ENCODE assay signal across 13 mouse cellular contexts in the genomic region with DNA sequence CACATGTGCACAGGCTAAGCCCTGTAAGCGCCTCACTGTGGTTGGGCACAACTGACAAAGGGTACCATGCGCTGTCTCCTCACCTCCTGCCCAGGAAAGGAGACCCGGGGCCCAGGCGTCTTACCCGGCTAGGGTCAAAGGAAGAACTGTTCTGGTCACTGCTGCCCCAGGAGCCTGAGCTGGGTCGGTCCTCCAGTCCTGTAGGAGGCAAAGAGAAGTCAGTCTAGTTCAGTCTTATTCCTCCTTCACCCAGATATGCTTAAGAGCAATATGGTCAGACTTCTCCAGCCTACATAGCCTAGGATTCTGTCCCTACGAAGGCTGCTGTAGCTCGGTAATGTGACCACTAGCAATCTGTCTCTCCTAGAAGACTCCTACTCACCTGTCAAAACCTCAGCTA. TPM values are rescaled to one million over a fixed set of nuclear protein-coding genes. Genes with fewer than 3 reads are reported as not detected.
A peak's percentile ranks its signal among the peaks of the same experiment; 100 is the strongest.
DNase-seq lines count a peak whose midpoint lies in the region; ATAC-seq and TF ChIP-seq lines count a peak whose summit lies in the region.
"Had no signal": no experiment of that assay in that cellular context is flagged by ENCODE, and none has a peak within 500 bp of the region (broad histone marks: within the 10 kb centered on the region; RNA-seq: fewer than 3 reads in every experiment).

No protein-coding gene starts in this region.

- no peak overlapping the region for H3K4me2 ChIP-seq in midbrain, embryonic 13.5 days (replicated peaks)
- H3K4me2 ChIP-seq in midbrain, postnatal 0 days (ENCODE audit: low read depth, low read length, poor library complexity, severe bottlenecking), result no peak overlapping the region
- H3K4me2 ChIP-seq in intestine, embryonic 15.5 days (replicated peaks), result peak overlapping the region; percentile 26; the same call in 1 of the 2 replicates
- H3K4me2 ChIP-seq in midbrain, embryonic 15.5 days, result no peak overlapping the region
- H3K4me2 ChIP-seq: embryonic facial prominence, embryonic 15.5 days had no signal

- TF ChIP-seq CTCF in gastrocnemius, adult 2 months (IDR thresholded peaks at IDR 0.05), result no peak
- no peak for TF ChIP-seq CTCF in midbrain, postnatal 0 days (IDR thresholded peaks at IDR 0.05)

- H3K9me3 ChIP-seq in midbrain, embryonic 13.5 days, result no peaks in the 10 kb centered on the region
- no peaks in the 10 kb centered on the region for H3K9me3 ChIP-seq in midbrain, postnatal 0 days (ENCODE audit: low read length)
- H3K9me3 ChIP-seq in intestine, embryonic 15.5 days, result no peaks in the 10 kb centered on the region
- H3K9me3 ChIP-seq in midbrain, embryonic 15.5 days, result no peaks in the 10 kb centered on the region

- H3K36me3 ChIP-seq in midbrain, embryonic 13.5 days, result peaks cover 95% of the 10 kb centered on the region
- H3K36me3 ChIP-seq in midbrain, postnatal 0 days (ENCODE audit: insufficient read depth, low read length), result peaks cover 59% of the 10 kb centered on the region
- H3K36me3 ChIP-seq in intestine, embryonic 15.5 days, result peaks cover 69% of the 10 kb centered on the region
- H3K36me3 ChIP-seq in midbrain, embryonic 15.5 days (replicated peaks), result peaks cover 65% of the 10 kb centered on the region

- no peak for ATAC-seq in midbrain, embryonic 13.5 days
- ATAC-seq in midbrain, postnatal 0 days (ENCODE audit: low FRiP score), result no peak
- ATAC-seq in intestine, embryonic 15.5 days, result no peak
- no peak for ATAC-seq in midbrain, embryonic 15.5 days (replicated peaks)

- H3K9ac ChIP-seq in midbrain, embryonic 13.5 days (replicated peaks), result no peak overlapping the region
- no peak overlapping the region for H3K9ac ChIP-seq in midbrain, postnatal 0 days (replicated peaks; ENCODE audit: low read length, poor library complexity, severe bottlenecking)
- H3K9ac ChIP-seq in intestine, embryonic 15.5 days, result 0 out of 2 replicates have a peak overlapping the region, but pooled peaks have one; percentile 5
- H3K9ac ChIP-seq in midbrain, embryonic 15.5 days, result no peak overlapping the region
- H3K9ac ChIP-seq: embryonic facial prominence, embryonic 15.5 days had no signal

- H3K4me1 ChIP-seq in midbrain, embryonic 13.5 days (replicated peaks), result peaks cover 45% of the 10 kb centered on the region
- no peaks in the 10 kb centered on the region; the same call in 1 of the 2 replicates for H3K4me1 ChIP-seq in midbrain, postnatal 0 days (ENCODE audit: insufficient read depth, low read length)
- peaks cover 52% of the 10 kb centered on the region for H3K4me1 ChIP-seq in intestine, embryonic 15.5 days (replicated peaks)
- H3K4me1 ChIP-seq in midbrain, embryonic 15.5 days, result peaks cover 35% of the 10 kb centered on the region

- DNase-seq in gastrocnemius, adult 2 months, result no peak
- DNase-seq in gastrocnemius, postnatal 4 days (ENCODE audit: low spot score in 2 of 2), result no peak
- DNase-seq in midbrain, postnatal 0 days (ENCODE audit: low spot score), result no peak
- DNase-seq in kidney, postnatal 14 days, result no peak
- DNase-seq in thymus, postnatal 36 days, result no peak
- DNase-seq: heart, adult 11 months; kidney, adult 8-10 months; thymus, postnatal 14 days had no signal

- intact Hi-C loops in gastrocnemius, adult 2 months (cut with DNase I), result no loop called here

- H3K4me3 ChIP-seq in gastrocnemius, adult 2 months, result no peak overlapping the region
- H3K4me3 ChIP-seq in midbrain, embryonic 13.5 days (replicated peaks), result no peak overlapping the region
- no peak overlapping the region for H3K4me3 ChIP-seq in midbrain, postnatal 0 days (ENCODE audit: low read depth, low read length)
- no peak overlapping the region for H3K4me3 ChIP-seq in intestine, embryonic 15.5 days (replicated peaks)
- H3K4me3 ChIP-seq in midbrain, embryonic 15.5 days, result no peak overlapping the region
- H3K4me3 ChIP-seq: embryonic facial prominence, embryonic 15.5 days had no signal

- H3K27me3 ChIP-seq in midbrain, embryonic 13.5 days, result no peaks in the 10 kb centered on the region
- H3K27me3 ChIP-seq in midbrain, postnatal 0 days (ENCODE audit: insufficient read depth, low read length), result no peaks in the 10 kb centered on the region
- no peaks in the 10 kb centered on the region for H3K27me3 ChIP-seq in intestine, embryonic 15.5 days (replicated peaks)
- no peaks in the 10 kb centered on the region for H3K27me3 ChIP-seq in midbrain, embryonic 15.5 days (replicated peaks)
- H3K27me3 ChIP-seq: embryonic facial prominence, embryonic 15.5 days had no signal

- H3K27ac ChIP-seq in gastrocnemius, adult 2 months, result peak overlapping the region; percentile 63
- peak overlapping the region; percentile 67 for H3K27ac ChIP-seq in midbrain, embryonic 13.5 days
- H3K27ac ChIP-seq in midbrain, postnatal 0 days (ENCODE audit: low read depth, low read length), result no peak overlapping the region
- H3K27ac ChIP-seq in intestine, embryonic 15.5 days, result peak overlapping the region; percentile 48; the same call in 1 of the 2 replicates
- peak overlapping the region; percentile 68; the same call in 1 of the 2 replicates for H3K27ac ChIP-seq in midbrain, embryonic 15.5 days
- H3K27ac ChIP-seq: embryonic facial prominence, embryonic 15.5 days; macrophage had no signal

- WGBS in midbrain, embryonic 13.5 days, result 93% methylated on average over 8 of the region's 8 CpGs
- whole genome bisulfite sequencing in midbrain, postnatal 0 days, result 95% methylated on average over 8 of the region's 8 CpGs
- WGBS in intestine, embryonic 15.5 days, result 91% methylated on average over 8 of the region's 8 CpGs
- WGBS in midbrain, embryonic 15.5 days, result 93% methylated on average over 8 of the region's 8 CpGs

RNA-seq across cellular contexts. Expression of gene Tcf3, which starts 12.2 kb away (rescaled TPM):
- 10 to 100 TPM; 11.1 to 12.0 TPM for total RNA-seq in gastrocnemius, adult 2 months (2021)
- 10 to 100 TPM; 66.4 to 67.5 TPM for total RNA-seq in gastrocnemius, postnatal 4 days (2021)
- polyA plus RNA-seq in midbrain, embryonic 13.5 days (2015; fragmentation: Nextera tagmentation; extraction: Ambion mirVana), result 67.7 and 82.3 TPM in 2 replicates
- total RNA-seq in midbrain, postnatal 0 days (2014; rRNA removed), result 69.6 and 91.1 TPM in 2 replicates
- 24.8 and 25.1 TPM in 2 replicates for polyA plus RNA-seq in midbrain, postnatal 0 days (2015; fragmentation: Nextera tagmentation; extraction: Ambion mirVana)
- polyA plus RNA-seq in intestine, embryonic 15.5 days (2015; fragmentation: Nextera tagmentation; extraction: Ambion mirVana), result 91.7 and 94.2 TPM in 2 replicates
- polyA plus RNA-seq in midbrain, embryonic 15.5 days (2015; fragmentation: Nextera tagmentation; extraction: Ambion mirVana), result 44.9 and 55.8 TPM in 2 replicates

RNA-seq across cellular contexts. Expression of gene Uqcr11, which starts 14.6 kb away (rescaled TPM):
- total RNA-seq in gastrocnemius, adult 2 months (2021), result 1,000 to 10,000 TPM in 1 of 2 experiments, 100 to 1,000 TPM in 1; 776 to 1,068 TPM
- 100 to 1,000 TPM; 640 to 657 TPM for total RNA-seq in gastrocnemius, postnatal 4 days (2021)
- 518 and 572 TPM in 2 replicates for polyA plus RNA-seq in midbrain, embryonic 13.5 days (2015; fragmentation: Nextera tagmentation; extraction: Ambion mirVana)
- 295 and 379 TPM in 2 replicates for total RNA-seq in midbrain, postnatal 0 days (2014; rRNA removed)
- 638 and 795 TPM in 2 replicates for polyA plus RNA-seq in midbrain, postnatal 0 days (2015; fragmentation: Nextera tagmentation; extraction: Ambion mirVana)
- 890 and 1,161 TPM in 2 replicates for polyA plus RNA-seq in intestine, embryonic 15.5 days (2015; fragmentation: Nextera tagmentation; extraction: Ambion mirVana)
- polyA plus RNA-seq in midbrain, embryonic 15.5 days (2015; fragmentation: Nextera tagmentation; extraction: Ambion mirVana), result 581 and 629 TPM in 2 replicates

RNA-seq across cellular contexts. Expression of gene Mbd3, which starts 21.9 kb away (rescaled TPM):
- total RNA-seq in gastrocnemius, adult 2 months (2021), result 100 to 1,000 TPM; 105 to 116 TPM
- total RNA-seq in gastrocnemius, postnatal 4 days (2021), result 100 to 1,000 TPM; 139 to 140 TPM
- polyA plus RNA-seq in midbrain, embryonic 13.5 days (2015; fragmentation: Nextera tagmentation; extraction: Ambion mirVana), result 243 and 257 TPM in 2 replicates
- 30.4 and 47.0 TPM in 2 replicates for total RNA-seq in midbrain, postnatal 0 days (2014; rRNA removed)
- 154 and 157 TPM in 2 replicates for polyA plus RNA-seq in midbrain, postnatal 0 days (2015; fragmentation: Nextera tagmentation; extraction: Ambion mirVana)
- 180 and 201 TPM in 2 replicates for polyA plus RNA-seq in intestine, embryonic 15.5 days (2015; fragmentation: Nextera tagmentation; extraction: Ambion mirVana)
- 227 and 250 TPM in 2 replicates for polyA plus RNA-seq in midbrain, embryonic 15.5 days (2015; fragmentation: Nextera tagmentation; extraction: Ambion mirVana)

RNA-seq across cellular contexts. Expression of gene Mex3d, which starts 33.7 kb away (rescaled TPM):
- total RNA-seq in gastrocnemius, adult 2 months (2021), result 1 to 10 TPM; 4.7 to 5.1 TPM
- 10 to 100 TPM; 17.8 to 18.9 TPM for total RNA-seq in gastrocnemius, postnatal 4 days (2021)
- polyA plus RNA-seq in midbrain, embryonic 13.5 days (2015; fragmentation: Nextera tagmentation; extraction: Ambion mirVana), result 15.9 and 18.6 TPM in 2 replicates
- 118 and 147 TPM in 2 replicates for total RNA-seq in midbrain, postnatal 0 days (2014; rRNA removed)
- polyA plus RNA-seq in midbrain, postnatal 0 days (2015; fragmentation: Nextera tagmentation; extraction: Ambion mirVana), result 12.5 and 13.9 TPM in 2 replicates
- 5.5 and 6.9 TPM in 2 replicates for polyA plus RNA-seq in intestine, embryonic 15.5 days (2015; fragmentation: Nextera tagmentation; extraction: Ambion mirVana)
- 18.3 and 18.8 TPM in 2 replicates for polyA plus RNA-seq in midbrain, embryonic 15.5 days (2015; fragmentation: Nextera tagmentation; extraction: Ambion mirVana)
